Mouse (Mus musculus) midbrain, embryonic 10.5 days (tissue): ENCODE results near the gene Fads1. TPM values are rescaled to one million over a fixed set of nuclear protein-coding genes. Genes with fewer than 3 reads are reported as not detected.

Experiments used
- DNase-seq: peaks from one replicate; pipeline ENCODE4 v3.0.0-alpha.2; 2017; ENCODE audit warnings: low spot score
- H3K27ac ChIP-seq: fragments of 300-500 bp; sonication (generic); replicated peaks from 2 replicates; pipeline ENCODE4 v1.5.1; 2016; ENCODE audit warnings: mild to moderate bottlenecking
- H3K27me3 ChIP-seq: fragments of 300-500 bp; sonication (generic); 2 replicates; pipeline ENCODE4 v1.6.1; 2016; ENCODE audit warnings: low read depth, mild to moderate bottlenecking; ENCODE audit not compliant: poor library complexity, severe bottlenecking
- H3K36me3 ChIP-seq: fragments of 300-500 bp; sonication (generic); 2 replicates; pipeline ENCODE4 v1.6.1; 2016; ENCODE audit warnings: mild to moderate bottlenecking, moderate library complexity
- H3K4me1 ChIP-seq: fragments of 300-500 bp; sonication (generic); 2 replicates; pipeline ENCODE4 v1.6.1; 2016
- H3K4me3 ChIP-seq: fragments of 300-500 bp; sonication (generic); 2 replicates; pipeline ENCODE4 v1.5.1; 2016; ENCODE audit warnings: mild to moderate bottlenecking, moderate library complexity
- H3K9me3 ChIP-seq: fragments of 300-500 bp; sonication (generic); replicated peaks from 2 replicates; pipeline ENCODE4 v1.6.1; 2016; ENCODE audit warnings: mild to moderate bottlenecking
- WGBS: fragments of 180-500 bp; shearing (Covaris S2); methylation state at CpG from one replicate; pipeline ENCODE4 v1.1.7; 2016; 5-methylcytosine and 5-hydroxymethylcytosine counted together
- polyA plus RNA-seq: library from polyadenylated mRNA; unstranded; fragments of >200 nt; fragmentation: Nextera tagmentation; extraction: Ambion mirVana; gene quantifications from 2 replicates; pipeline ENCODE4 v1.2.1, GENCODE M21; 2016

Fads1 gene
- polyA plus RNA-seq, 1 experiment from 2014 or later: 171 TPM

GRCm38 (mm10) chr19:10183299-10183983 lies 753 bp downstream of the Fads1 start:
- DNase-seq: peak; percentile 77
- Histone ChIP-seq H3K36me3 (peaks cover 41% of the 10 kb centered on the region), H3K9me3 (no peaks in the 10 kb centered on the region), H3K27ac (peak overlapping the region; percentile 99), H3K4me1 (peaks cover 34% of the 10 kb centered on the region), H3K27me3 (no peaks in the 10 kb centered on the region), H3K4me3 (peak overlapping the region; percentile 79)
- WGBS: 1% methylated on average over 35 of the region's 35 CpGs

GRCm38 (mm10) chr19:10184096-10184495 lies 1.4 kb downstream of the Fads1 start:
- Histone ChIP-seq H3K27ac (peak overlapping the region; percentile 99), H3K27me3 (no peaks in the 10 kb centered on the region), H3K36me3 (peaks cover 48% of the 10 kb centered on the region), H3K4me3 (peak overlapping the region; percentile 79), H3K9me3 (no peaks in the 10 kb centered on the region), H3K4me1 (peaks cover 34% of the 10 kb centered on the region)
- 20% methylated on average over 12 of the region's 12 CpGs for WGBS
- DNase-seq: peak; percentile 41

GRCm38 (mm10) chr19:10185876-10186275 lies 3.2 kb downstream of the Fads1 start:
- no peaks in the 10 kb centered on the region for H3K9me3 ChIP-seq
- no peaks in the 10 kb centered on the region for H3K27me3 ChIP-seq
- no peak overlapping the region for H3K27ac ChIP-seq
- 94% methylated on average over 3 of the region's 3 CpGs for WGBS
- H3K4me3 ChIP-seq: no peak overlapping the region; the same call in 1 of the 2 replicates
- H3K4me1 ChIP-seq: peaks cover 34% of the 10 kb centered on the region
- DNase-seq: no peak
- H3K36me3 ChIP-seq: peaks cover 65% of the 10 kb centered on the region

- 94% methylated on average over 8 of the region's 8 CpGs for WGBS
- no peak for DNase-seq
- H3K36me3 ChIP-seq: peaks cover 72% of the 10 kb centered on the region
Measured at GRCm38 (mm10) chr19:10186569-10186968, 3.9 kb downstream of the Fads1 start.

GRCm38 (mm10) chr19:10188281-10188811 lies 5.7 kb downstream of the Fads1 start:
- Histone ChIP-seq H3K27ac (no peak overlapping the region), H3K36me3 (peaks cover 90% of the 10 kb centered on the region), H3K4me1 (peaks cover 34% of the 10 kb centered on the region), H3K9me3 (no peaks in the 10 kb centered on the region), H3K4me3 (no peak overlapping the region), H3K27me3 (no peaks in the 10 kb centered on the region)
- WGBS: 86% methylated on average over 10 of the region's 10 CpGs
- DNase-seq: no peak

More at GRCm38 (mm10) chr19:10186569-10186968, 3.9 kb downstream of the Fads1 start:
- H3K4me1 ChIP-seq: peaks cover 40% of the 10 kb centered on the region
- no peaks in the 10 kb centered on the region for H3K9me3 ChIP-seq
- no peaks in the 10 kb centered on the region for H3K27me3 ChIP-seq
- no peak overlapping the region for H3K4me3 ChIP-seq
- H3K27ac ChIP-seq: no peak overlapping the region

GRCm38 (mm10) chr19:10189022-10189421 lies 6.3 kb downstream of the Fads1 start:
- Histone ChIP-seq H3K36me3 (peaks cover 97% of the 10 kb centered on the region), H3K4me1 (peaks cover 29% of the 10 kb centered on the region), H3K9me3 (no peaks in the 10 kb centered on the region), H3K4me3 (no peak overlapping the region), H3K27ac (no peak overlapping the region), H3K27me3 (no peaks in the 10 kb centered on the region)
- WGBS: 96% methylated on average over 6 of the region's 6 CpGs
- DNase-seq: no peak

GRCm38 (mm10) chr19:10189940-10190339 lies 7.3 kb downstream of the Fads1 start:
- WGBS: 96% methylated on average over 8 of the region's 8 CpGs
- H3K27me3 ChIP-seq: no peaks in the 10 kb centered on the region
- H3K4me1 ChIP-seq: peaks cover 20% of the 10 kb centered on the region
- no peak for DNase-seq
- H3K27ac ChIP-seq: no peak overlapping the region
- H3K9me3 ChIP-seq: no peaks in the 10 kb centered on the region
- H3K36me3 ChIP-seq: peaks cover 100% of the 10 kb centered on the region
- no peak overlapping the region for H3K4me3 ChIP-seq

GRCm38 (mm10) chr19:10190796-10191195 lies 8.1 kb downstream of the Fads1 start:
- no peak overlapping the region for H3K4me3 ChIP-seq
- peaks cover 12% of the 10 kb centered on the region for H3K4me1 ChIP-seq
- no peaks in the 10 kb centered on the region for H3K27me3 ChIP-seq
- no peak overlapping the region for H3K27ac ChIP-seq
- 60% methylated on average over 2 of the region's 2 CpGs for WGBS
- peak; percentile 74 for DNase-seq
- H3K36me3 ChIP-seq: peaks cover 100% of the 10 kb centered on the region
- no peaks in the 10 kb centered on the region for H3K9me3 ChIP-seq

GRCm38 (mm10) chr19:10191326-10191725 lies 8.6 kb downstream of the Fads1 start:
- Histone ChIP-seq H3K4me1 (peaks cover 9% of the 10 kb centered on the region), H3K9me3 (no peaks in the 10 kb centered on the region), H3K27me3 (no peaks in the 10 kb centered on the region), H3K27ac (no peak overlapping the region), H3K4me3 (no peak overlapping the region), H3K36me3 (peaks cover 100% of the 10 kb centered on the region)
- no peak for DNase-seq
- WGBS: 82% methylated on average over 7 of the region's 7 CpGs

GRCm38 (mm10) chr19:10194337-10194736 lies 11.6 kb downstream of the Fads1 start:
- H3K27ac ChIP-seq: no peak overlapping the region
- H3K9me3 ChIP-seq: no peaks in the 10 kb centered on the region
- no peak overlapping the region for H3K4me3 ChIP-seq
- peaks cover 99% of the 10 kb centered on the region for H3K36me3 ChIP-seq
- no peak for DNase-seq
- H3K4me1 ChIP-seq: peaks cover 6% of the 10 kb centered on the region
- WGBS: 89% methylated on average over 11 of the region's 11 CpGs
- no peaks in the 10 kb centered on the region for H3K27me3 ChIP-seq

- H3K27ac ChIP-seq: no peak overlapping the region
- no peak overlapping the region for H3K4me3 ChIP-seq
- H3K9me3 ChIP-seq: no peaks in the 10 kb centered on the region
- peaks cover 6% of the 10 kb centered on the region for H3K4me1 ChIP-seq
- peaks cover 99% of the 10 kb centered on the region for H3K36me3 ChIP-seq
- no peak for DNase-seq
- 89% methylated on average over 5 of the region's 5 CpGs for WGBS
- no peaks in the 10 kb centered on the region for H3K27me3 ChIP-seq
Measured at GRCm38 (mm10) chr19:10195252-10195651, 12.6 kb downstream of the Fads1 start.

GRCm38 (mm10) chr19:10197130-10197529 lies 14.4 kb downstream of the Fads1 start:
- H3K27ac ChIP-seq: no peak overlapping the region
- H3K9me3 ChIP-seq: no peaks in the 10 kb centered on the region
- no peak for DNase-seq
- 92% methylated on average over 4 of the region's 4 CpGs for WGBS
- H3K4me1 ChIP-seq: peaks cover 2% of the 10 kb centered on the region; the same call in 1 of the 2 replicates
- H3K27me3 ChIP-seq: no peaks in the 10 kb centered on the region
- H3K36me3 ChIP-seq: peaks cover 99% of the 10 kb centered on the region
- no peak overlapping the region; the same call in 1 of the 2 replicates for H3K4me3 ChIP-seq

GRCm38 (mm10) chr19:10198286-10198685 lies 15.6 kb downstream of the Fads1 start:
- Histone ChIP-seq H3K4me1 (peaks cover 12% of the 10 kb centered on the region), H3K27ac (0 out of 2 replicates have a peak overlapping the region, but pooled peaks have one; percentile 33), H3K27me3 (no peaks in the 10 kb centered on the region), H3K9me3 (no peaks in the 10 kb centered on the region), H3K4me3 (no peak overlapping the region), H3K36me3 (peaks cover 88% of the 10 kb centered on the region)
- WGBS: 81% methylated on average over 2 of the region's 2 CpGs
- no peak for DNase-seq
